Mouse (Mus musculus): ENCODE measurements at regions not wholly inside any gene's neighbourhood (a gene's known extent, or its start where the extent isn't known, plus 50 kb on each side); places are given as distances from the start of the nearest gene placed in this dataset.

GRCm38 (mm10) chr10:108075144-108075543 is 86.8 kb upstream of the Ppp1r12a start:
- no peak for TF ChIP-seq POLR2A (IDR thresholded peaks at IDR 0.05; ENCODE audit: low read depth, low read length)
- TF ChIP-seq ZC3H11A (IDR thresholded peaks at IDR 0.05; ENCODE audit: low read depth, low read length) = no peak
- no peak for TF ChIP-seq ZMIZ1 (IDR thresholded peaks at IDR 0.05; ENCODE audit: low read depth, low read length)
- TF ChIP-seq TBP (conservative IDR thresholded peaks at IDR 0.05; ENCODE audit: low read depth, low read length) = no peak
- TF ChIP-seq CTCF (conservative IDR thresholded peaks at IDR 0.05 in 1 of 2, IDR thresholded peaks at IDR 0.05 in 1 of 2; ENCODE audit: low read depth in 2 of 2, low read length in 2 of 2) = no peak
- TF ChIP-seq E2F4 (IDR thresholded peaks at IDR 0.05; ENCODE audit: insufficient replicate concordance, low read depth, low read length) = no peak
- TF ChIP-seq ELF1 (IDR thresholded peaks at IDR 0.05; ENCODE audit: low read depth, low read length) = no peak
- no peak for TF ChIP-seq SIN3A (IDR thresholded peaks at IDR 0.05; ENCODE audit: low read length)
- no peak for TF ChIP-seq USF1 (IDR thresholded peaks at IDR 0.05; ENCODE audit: low read depth, low read length)
- TF ChIP-seq MAFK (IDR thresholded peaks at IDR 0.05; ENCODE audit: insufficient replicate concordance, low read length) = no peak
- TF ChIP-seq CHD2 (IDR thresholded peaks at IDR 0.05; ENCODE audit: low read length) = no peak
- no peak for TF ChIP-seq TCF12 (IDR thresholded peaks at IDR 0.05; ENCODE audit: low read depth, low read length)
- TF ChIP-seq IRF4 (IDR thresholded peaks at IDR 0.05; ENCODE audit: low read depth, low read length) = no peak
- TF ChIP-seq MXI1 (IDR thresholded peaks at IDR 0.05; ENCODE audit: low read depth, low read length) = no peak
